Mouse (Mus musculus) limb, embryonic 13.5 days (tissue): ENCODE results near the gene Cdk15. TPM values are rescaled to one million over a fixed set of nuclear protein-coding genes. Genes with fewer than 3 reads are reported as not detected.

Source experiments
- ATAC-seq: fragments of 200-750 bp; cut with Nextera tagmentation; 2 replicates; pipeline ENCODE4 v1.8.0; 2017; ENCODE audit warnings: low read depth, moderate number of reproducible peaks, moderate TSS enrichment; ENCODE audit not compliant: low FRiP score
- H3K27ac ChIP-seq: fragments of 300-500 bp; sonication (generic); 2 replicates; pipeline ENCODE4 v1.5.1; 2015; ENCODE audit warnings: inconsistent platforms, mild to moderate bottlenecking, moderate library complexity
- H3K27me3 ChIP-seq: fragments of 300-500 bp; sonication (generic); 2 replicates; pipeline ENCODE4 v1.6.1; 2015; ENCODE audit warnings: mild to moderate bottlenecking, inconsistent platforms
- H3K36me3 ChIP-seq: fragments of 300-500 bp; sonication (generic); 2 replicates; pipeline ENCODE4 v1.6.1; 2015; ENCODE audit warnings: inconsistent platforms, mild to moderate bottlenecking, moderate library complexity
- H3K4me1 ChIP-seq: fragments of 300-500 bp; sonication (generic); 2 replicates; pipeline ENCODE4 v1.6.1; 2015; ENCODE audit warnings: inconsistent platforms
- H3K4me2 ChIP-seq: fragments of 300-500 bp; sonication (generic); replicated peaks from 2 replicates; pipeline ENCODE4 v1.6.1; 2015; ENCODE audit warnings: inconsistent platforms, mild to moderate bottlenecking, moderate library complexity
- H3K4me3 ChIP-seq: fragments of 300-500 bp; sonication (generic); 2 replicates; pipeline ENCODE4 v1.5.1; 2015; ENCODE audit warnings: moderate library complexity, mild to moderate bottlenecking, inconsistent platforms
- H3K9ac ChIP-seq: fragments of 300-500 bp; sonication (generic); 2 replicates; pipeline ENCODE4 v1.6.1; 2015; ENCODE audit warnings: mild to moderate bottlenecking, inconsistent platforms
- H3K9me3 ChIP-seq: fragments of 300-500 bp; sonication (generic); 2 replicates; pipeline ENCODE4 v1.6.1; 2016; ENCODE audit warnings: inconsistent platforms
- WGBS: fragments of 180-500 bp; shearing (Covaris S2); methylation state at CpG from one replicate; pipeline ENCODE4 v1.1.7; 2015; 5-methylcytosine and 5-hydroxymethylcytosine counted together
- polyA plus RNA-seq: library from polyadenylated mRNA; unstranded; fragments of >200 nt; fragmentation: Nextera tagmentation; extraction: Ambion mirVana; gene quantifications from 2 replicates; pipeline ENCODE4 v1.2.1, GENCODE M21; 2015

The Cdk15 gene
- polyA plus RNA-seq, 1 experiment from 2014 or later = 0.15 TPM

- Histone ChIP-seq H3K9me3 (no peaks in the 10 kb centered on the region), H3K4me1 (peaks cover 4% of the 10 kb centered on the region; the same call in 1 of the 2 replicates), H3K27me3 (no peaks in the 10 kb centered on the region), H3K4me2 (no peak overlapping the region), H3K27ac (no peak overlapping the region), H3K4me3 (no peak overlapping the region), H3K36me3 (no peaks in the 10 kb centered on the region), H3K9ac (no peak overlapping the region)
- no peak for ATAC-seq
- 33% methylated on average over 3 of the region's 3 CpGs for WGBS
Observed at GRCm38 (mm10) chr1:59387542-59388314, 131.0 kb downstream of the Cdk15 start.

GRCm38 (mm10) chr1:59389181-59389580, 132.5 kb downstream of the Cdk15 start:
- no peak for ATAC-seq
- H3K4me2 ChIP-seq = no peak overlapping the region
- H3K9me3 ChIP-seq = no peaks in the 10 kb centered on the region
- no peak overlapping the region for H3K9ac ChIP-seq
- H3K36me3 ChIP-seq = no peaks in the 10 kb centered on the region
- H3K27ac ChIP-seq = no peak overlapping the region
- no peaks in the 10 kb centered on the region for H3K27me3 ChIP-seq
- WGBS = 87% methylated on average over 6 of the region's 6 CpGs
- no peak overlapping the region for H3K4me3 ChIP-seq
- peaks cover 5% of the 10 kb centered on the region; the same call in 1 of the 2 replicates for H3K4me1 ChIP-seq

- WGBS = 73% methylated on average over 3 of the region's 3 CpGs
Observed at GRCm38 (mm10) chr1:59391736-59392135, 135.0 kb downstream of the Cdk15 start.

GRCm38 (mm10) chr1:59394072-59394471, 137.4 kb downstream of the Cdk15 start:
- WGBS = 82% methylated on average over 4 of the region's 4 CpGs
- Histone ChIP-seq H3K9me3 (no peaks in the 10 kb centered on the region), H3K27me3 (no peaks in the 10 kb centered on the region), H3K4me2 (no peak overlapping the region), H3K27ac (no peak overlapping the region), H3K4me3 (no peak overlapping the region), H3K9ac (no peak overlapping the region), H3K4me1 (peaks cover 19% of the 10 kb centered on the region), H3K36me3 (no peaks in the 10 kb centered on the region)
- ATAC-seq = no peak

More at GRCm38 (mm10) chr1:59391736-59392135, 135.0 kb downstream of the Cdk15 start:
- Histone ChIP-seq H3K9ac (no peak overlapping the region), H3K27ac (no peak overlapping the region), H3K27me3 (no peaks in the 10 kb centered on the region), H3K4me2 (no peak overlapping the region), H3K4me1 (peaks cover 23% of the 10 kb centered on the region), H3K9me3 (no peaks in the 10 kb centered on the region), H3K4me3 (no peak overlapping the region), H3K36me3 (no peaks in the 10 kb centered on the region)
- no peak for ATAC-seq

GRCm38 (mm10) chr1:59394616-59395015, 137.9 kb downstream of the Cdk15 start:
- Histone ChIP-seq H3K4me3 (no peak overlapping the region), H3K36me3 (no peaks in the 10 kb centered on the region), H3K9me3 (no peaks in the 10 kb centered on the region), H3K27ac (peak overlapping the region; percentile 75), H3K4me1 (peaks cover 23% of the 10 kb centered on the region), H3K4me2 (no peak overlapping the region), H3K9ac (0 out of 2 replicates have a peak overlapping the region, but pooled peaks have one; percentile 8), H3K27me3 (no peaks in the 10 kb centered on the region)
- peak; percentile 51; the same call in 1 of the 2 replicates for ATAC-seq
- WGBS = 10% methylated on average over 6 of the region's 6 CpGs

- Histone ChIP-seq H3K9me3 (no peaks in the 10 kb centered on the region), H3K36me3 (no peaks in the 10 kb centered on the region), H3K27me3 (no peaks in the 10 kb centered on the region), H3K4me3 (no peak overlapping the region), H3K9ac (no peak overlapping the region), H3K27ac (no peak overlapping the region), H3K4me1 (peaks cover 25% of the 10 kb centered on the region), H3K4me2 (no peak overlapping the region)
- WGBS = 34% methylated on average over 2 of the region's 2 CpGs
- no peak for ATAC-seq
Observed at GRCm38 (mm10) chr1:59395992-59396391, 139.3 kb downstream of the Cdk15 start.

GRCm38 (mm10) chr1:59399554-59400325, 143.0 kb downstream of the Cdk15 start:
- ATAC-seq = no peak
- H3K4me1 ChIP-seq = peaks cover 18% of the 10 kb centered on the region
- no peak overlapping the region for H3K4me2 ChIP-seq
- no peaks in the 10 kb centered on the region for H3K27me3 ChIP-seq
- 31% methylated on average over 2 of the region's 2 CpGs for WGBS
- H3K9me3 ChIP-seq = no peaks in the 10 kb centered on the region
- H3K36me3 ChIP-seq = no peaks in the 10 kb centered on the region
- H3K9ac ChIP-seq = no peak overlapping the region
- H3K27ac ChIP-seq = no peak overlapping the region
- H3K4me3 ChIP-seq = no peak overlapping the region

- no peak overlapping the region for H3K4me2 ChIP-seq
- no peak for ATAC-seq
- 76% methylated on average over 4 of the region's 4 CpGs for WGBS
- no peaks in the 10 kb centered on the region for H3K27me3 ChIP-seq
- H3K4me3 ChIP-seq = no peak overlapping the region
- H3K9me3 ChIP-seq = no peaks in the 10 kb centered on the region
- no peaks in the 10 kb centered on the region for H3K36me3 ChIP-seq
- H3K4me1 ChIP-seq = peaks cover 5% of the 10 kb centered on the region; the same call in 1 of the 2 replicates
- H3K27ac ChIP-seq = no peak overlapping the region
- no peak overlapping the region for H3K9ac ChIP-seq
Observed at GRCm38 (mm10) chr1:59401253-59401652, 144.5 kb downstream of the Cdk15 start.

Other genes starting within 250 kb of the Cdk15 start
- not detected in 2 replicates for gene C2cd6, start 162.0 kb upstream of the Cdk15 start, polyA plus RNA-seq
- 32.8 and 35.0 TPM in 2 replicates for gene Tmem237, start 136.5 kb upstream of the Cdk15 start, polyA plus RNA-seq
- 0.06 and 0.20 TPM in 2 replicates for gene Mpp4, start 93.5 kb upstream of the Cdk15 start, polyA plus RNA-seq
- 8.6 and 9.1 TPM in 2 replicates for gene Als2, start 19.7 kb upstream of the Cdk15 start, polyA plus RNA-seq
- 12.8 and 13.4 TPM in 2 replicates for gene Fzd7, start 225.5 kb downstream of the Cdk15 start, polyA plus RNA-seq